Mouse (Mus musculus) brain, embryonic 14.5 days (tissue): ENCODE measurements around the gene Diablo.

ENCODE experiments used
- CTCF ChIP-seq: fragments of 200-500 bp; IDR thresholded peaks from 2 replicates; pipeline ENCODE4 v1.5.1; 2012; ENCODE audit warnings: inconsistent platforms, mild to moderate bottlenecking, moderate library complexity, borderline replicate concordance; ENCODE audit not compliant: insufficient read depth, insufficient read length; ENCODE audit errors: extremely low read depth
- POLR2A ChIP-seq: fragments of 200-500 bp; IDR thresholded peaks from 2 replicates; pipeline ENCODE4 v1.6.1; 2012; ENCODE audit warnings: mild to moderate bottlenecking, inconsistent platforms, borderline replicate concordance; ENCODE audit not compliant: poor library complexity, insufficient read depth, insufficient read length, severe bottlenecking; ENCODE audit errors: extremely low read depth

- TF ChIP-seq CTCF (no peak), POLR2A (no peak)
Measured at GRCm38 (mm10) chr5:123522166-123522565, 1.8 kb downstream of the Diablo start.
